Mouse (Mus musculus) embryonic fibroblast, embryonic 13.5 days (primary cell): ENCODE results near the gene Arnt2.

ENCODE experiments used
- CTCF ChIP-seq: IDR thresholded peaks from 2 replicates; pipeline ENCODE4 v1.5.1; 2011; ENCODE audit warnings: mild to moderate bottlenecking, control low read depth, low read length, moderate library complexity, borderline replicate concordance; ENCODE audit not compliant: insufficient read depth
- POLR2A ChIP-seq: IDR thresholded peaks from 2 replicates; pipeline ENCODE4 v1.6.1; 2011; ENCODE audit warnings: low read depth, mild to moderate bottlenecking, control low read depth, low read length, moderate library complexity

GRCm38 (mm10) chr7:84370911-84371592, 38.9 kb downstream of the Arnt2 start:
- TF ChIP-seq CTCF = no peak
- no peak for TF ChIP-seq POLR2A
